Mouse (Mus musculus): Measurements from ENCODE around the gene Brd9.
"Not testable (repeated sequence)": the region's sequence is repeated elsewhere in the genome, so short reads cannot be mapped to it uniquely, and the experiment has no call there.

Brd9 gene

GRCm38 (mm10) chr13:73991267-73991666 is 53.7 kb downstream of the Brd9 start:
- no peak for DNase-seq

GRCm38 (mm10) chr13:73996456-73996855 is 58.8 kb downstream of the Brd9 start:
- no peak for DNase-seq

GRCm38 (mm10) chr13:74000519-74000918 is 62.9 kb downstream of the Brd9 start:
- no peak for DNase-seq

- DNase-seq: no peak
These were observed 63.4 kb downstream of the Brd9 start for GRCm38 (mm10) chr13:74000961-74001360.

- no peak for DNase-seq
These were observed 63.9 kb downstream of the Brd9 start for GRCm38 (mm10) chr13:74001492-74001891.

- not testable (repeated sequence) for DNase-seq
These were observed 69.3 kb downstream of the Brd9 start for GRCm38 (mm10) chr13:74006881-74007280.

GRCm38 (mm10) chr13:74008216-74008615 is 70.6 kb downstream of the Brd9 start:
- peak; percentile 50 for DNase-seq

GRCm38 (mm10) chr13:74008948-74009718 is 71.5 kb downstream of the Brd9 start, which contains the start of gene Tppp:
TSS of gene Tppp (plus strand) at chr13:74009407.
- DNase-seq: peak; percentile 96

GRCm38 (mm10) chr13:74009791-74010614 is 72.4 kb downstream of the Brd9 start:
- peak; percentile 85 for DNase-seq
